Mouse (Mus musculus): Measurements from ENCODE around the gene Atg4c.

Gene Atg4c

GRCm38 (mm10) chr4:99186412-99187125 is 7.2 kb upstream of the Atg4c start:
- DNase-seq (ENCODE audit: low spot score) = no peak

GRCm38 (mm10) chr4:99192640-99193039 is 1.1 kb upstream of the Atg4c start:
- DNase-seq (ENCODE audit: low spot score) = no peak

GRCm38 (mm10) chr4:99193214-99193613 is 520 bp upstream of the Atg4c start:
- no peak for DNase-seq (ENCODE audit: low spot score)

GRCm38 (mm10) chr4:99194826-99195225 is 1.1 kb downstream of the Atg4c start:
- DNase-seq (ENCODE audit: low spot score) = no peak

GRCm38 (mm10) chr4:99198721-99199120 is 5.0 kb downstream of the Atg4c start:
- no peak for DNase-seq (ENCODE audit: low spot score)

GRCm38 (mm10) chr4:99199757-99200251 is 6.1 kb downstream of the Atg4c start:
- peak; percentile 29 for DNase-seq (ENCODE audit: low spot score)

GRCm38 (mm10) chr4:99200383-99201136 is 6.8 kb downstream of the Atg4c start:
- DNase-seq (ENCODE audit: low spot score) = no peak

GRCm38 (mm10) chr4:99205773-99206172 is 12.0 kb downstream of the Atg4c start:
- no peak for DNase-seq (ENCODE audit: low spot score)

GRCm38 (mm10) chr4:99206356-99206755 is 12.6 kb downstream of the Atg4c start:
- DNase-seq (ENCODE audit: low spot score) = no peak

- DNase-seq (ENCODE audit: low spot score) = no peak
Observed at GRCm38 (mm10) chr4:99210087-99210486, 16.4 kb downstream of the Atg4c start.

GRCm38 (mm10) chr4:99211606-99212005 is 17.9 kb downstream of the Atg4c start:
- no peak for DNase-seq (ENCODE audit: low spot score)

- no peak for DNase-seq (ENCODE audit: low spot score)
Observed at GRCm38 (mm10) chr4:99213123-99213522, 19.4 kb downstream of the Atg4c start.

- no peak for DNase-seq (ENCODE audit: low spot score)
Observed at GRCm38 (mm10) chr4:99222221-99222620, 28.5 kb downstream of the Atg4c start.

GRCm38 (mm10) chr4:99224790-99225189 is 31.1 kb downstream of the Atg4c start:
- no peak for DNase-seq (ENCODE audit: low spot score)

- no peak for DNase-seq (ENCODE audit: low spot score)
Observed at GRCm38 (mm10) chr4:99227226-99227625, 33.5 kb downstream of the Atg4c start.

- DNase-seq (ENCODE audit: low spot score) = no peak
Observed at GRCm38 (mm10) chr4:99229371-99229770, 35.6 kb downstream of the Atg4c start.

GRCm38 (mm10) chr4:99235203-99235856 is 41.6 kb downstream of the Atg4c start:
- DNase-seq (ENCODE audit: low spot score) = peak; percentile 49

- DNase-seq (ENCODE audit: low spot score) = no peak
Observed at GRCm38 (mm10) chr4:99238305-99238704, 44.6 kb downstream of the Atg4c start.

- no peak for DNase-seq (ENCODE audit: low spot score)
Observed at GRCm38 (mm10) chr4:99241674-99242073, 47.9 kb downstream of the Atg4c start.

GRCm38 (mm10) chr4:99249358-99249757 is 55.6 kb downstream of the Atg4c start:
- DNase-seq (ENCODE audit: low spot score) = no peak

GRCm38 (mm10) chr4:99249826-99250225 is 56.1 kb downstream of the Atg4c start:
- no peak for DNase-seq (ENCODE audit: low spot score)

- DNase-seq (ENCODE audit: low spot score) = no peak
Observed at GRCm38 (mm10) chr4:99252957-99253356, 59.2 kb downstream of the Atg4c start.

GRCm38 (mm10) chr4:99263191-99263590 is 69.5 kb downstream of the Atg4c start:
- DNase-seq (ENCODE audit: low spot score) = no peak

Measured in c-Kit-positive CD71-positive TER-119-positive erythroid progenitor cells, embryonic 14.5 days (primary cell).